Mouse (Mus musculus) intestine, embryonic 14.5 days (tissue): ENCODE data around the gene Aspdh. TPM values are rescaled to one million over a fixed set of nuclear protein-coding genes. Genes with fewer than 3 reads are reported as not detected.

Source experiments
- ATAC-seq: fragments of 200-750 bp; cut with Nextera tagmentation; replicated peaks from 2 replicates; pipeline ENCODE4 v1.8.0; 2017; ENCODE audit warnings: low read depth, moderate number of reproducible peaks, moderate TSS enrichment, moderate library complexity; ENCODE audit not compliant: low FRiP score, low TSS enrichment
- DNase-seq: peaks from one replicate; pipeline ENCODE4 v3.0.0-alpha.2; 2018; ENCODE audit warnings: low spot score
- H3K27ac ChIP-seq: fragments of 300-500 bp; sonication (generic); 2 replicates; pipeline ENCODE4 v1.5.1; 2014; ENCODE audit warnings: low read depth, mild to moderate bottlenecking, control low read depth
- H3K27me3 ChIP-seq: fragments of 300-500 bp; sonication (generic); replicated peaks from 2 replicates; pipeline ENCODE4 v1.6.1; 2014; ENCODE audit warnings: low read length, control low read depth; ENCODE audit not compliant: control insufficient read depth, insufficient read depth
- H3K36me3 ChIP-seq: fragments of 300-500 bp; sonication (generic); 2 replicates; pipeline ENCODE4 v1.6.1; 2014; ENCODE audit warnings: low read length, control low read depth; ENCODE audit not compliant: control insufficient read depth, insufficient read depth
- H3K4me1 ChIP-seq: fragments of 300-500 bp; sonication (generic); replicated peaks from 2 replicates; pipeline ENCODE4 v1.6.1; 2014; ENCODE audit warnings: low read length, control low read depth, mixed read lengths; ENCODE audit not compliant: control insufficient read depth, insufficient read depth
- H3K4me2 ChIP-seq: fragments of 300-500 bp; sonication (generic); 2 replicates; pipeline ENCODE4 v1.6.1; 2014; ENCODE audit warnings: low read length
- H3K4me3 ChIP-seq: fragments of 300-500 bp; sonication (generic); 2 replicates; pipeline ENCODE4 v1.5.1; 2014; ENCODE audit warnings: low read depth, low read length, control low read depth, mixed read lengths
- H3K9ac ChIP-seq: fragments of 300-500 bp; sonication (generic); 2 replicates; pipeline ENCODE4 v1.6.1; 2014; ENCODE audit warnings: mild to moderate bottlenecking, low read length
- H3K9me3 ChIP-seq: fragments of 300-500 bp; sonication (generic); 2 replicates; pipeline ENCODE4 v1.6.1; 2016; ENCODE audit warnings: low read length, control low read depth; ENCODE audit not compliant: control insufficient read depth
- WGBS: fragments of 180-500 bp; shearing (Covaris S2); extraction: QIAGEN DNeasy Blood & Tissue Kit; methylation state at CpG from one replicate; pipeline ENCODE4 v1.1.7; 2014; 5-methylcytosine and 5-hydroxymethylcytosine counted together
- polyA plus RNA-seq: library from polyadenylated mRNA; unstranded; fragments of >200 nt; fragmentation: Nextera tagmentation; extraction: Ambion mirVana; gene quantifications from 2 replicates; pipeline ENCODE4 v1.2.1, GENCODE M21; 2014

Aspdh gene
- polyA plus RNA-seq, 1 experiment from 2014 or later, result not detected

DNA sequence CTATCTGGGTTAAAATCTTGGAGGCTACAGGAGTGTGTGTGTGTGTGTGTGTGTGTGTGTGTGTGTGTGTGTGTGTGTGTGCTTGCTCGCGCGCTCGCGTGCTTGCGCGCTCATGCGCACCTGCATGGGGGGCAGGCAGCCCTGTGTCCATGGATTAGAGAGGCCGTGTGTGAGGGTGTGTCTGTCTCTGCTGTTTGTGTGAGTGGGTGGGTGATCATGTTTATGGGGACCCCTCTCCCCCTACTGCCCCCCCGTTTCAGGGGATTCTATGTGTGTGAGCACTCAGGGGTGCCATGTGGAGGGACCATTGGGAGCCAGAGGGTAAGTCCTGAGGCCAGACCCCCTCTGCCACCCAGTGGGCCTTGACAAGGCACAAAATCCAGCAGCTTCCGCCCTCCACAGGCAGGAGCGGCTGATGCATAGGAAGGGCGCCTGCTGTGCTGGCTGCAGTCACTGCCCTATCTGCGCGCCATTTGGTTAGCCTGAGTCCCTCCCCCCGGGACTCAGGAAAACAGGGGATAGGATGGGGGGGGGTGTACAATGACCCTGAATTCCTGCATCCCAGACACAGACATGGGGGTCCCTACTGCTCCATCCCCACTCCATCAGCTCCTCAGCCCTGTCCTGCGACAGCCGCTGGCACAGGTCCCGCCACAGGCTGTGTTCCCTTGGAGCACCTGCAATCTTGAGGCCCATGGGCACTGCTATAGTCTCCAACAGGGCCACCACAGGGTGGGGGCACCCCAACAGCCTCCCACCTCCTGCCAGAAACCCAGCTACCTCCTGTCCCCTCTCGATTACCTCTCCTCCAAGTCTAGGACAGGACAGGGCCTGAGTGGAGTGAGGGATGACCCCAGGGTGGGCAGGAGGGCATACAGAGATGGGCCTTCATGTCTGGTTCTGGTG is 21.7 kb upstream of the Aspdh start:
- ATAC-seq (no peak), DNase-seq (no peak)
- H3K9me3 ChIP-seq, result no peaks in the 10 kb centered on the region
- H3K4me2 ChIP-seq, result peak overlapping the region; percentile 33; the same call in 1 of the 2 replicates
- H3K4me3 ChIP-seq, result peak overlapping the region; percentile 26
- H3K27ac ChIP-seq, result no peak overlapping the region
- H3K4me1 ChIP-seq, result no peaks in the 10 kb centered on the region
- WGBS, result 6% methylated on average over 20 of the region's 20 CpGs
- peaks cover 82% of the 10 kb centered on the region for H3K27me3 ChIP-seq
- H3K9ac ChIP-seq, result peak overlapping the region; percentile 40; the same call in 1 of the 2 replicates
- H3K36me3 ChIP-seq, result no peaks in the 10 kb centered on the region

DNA sequence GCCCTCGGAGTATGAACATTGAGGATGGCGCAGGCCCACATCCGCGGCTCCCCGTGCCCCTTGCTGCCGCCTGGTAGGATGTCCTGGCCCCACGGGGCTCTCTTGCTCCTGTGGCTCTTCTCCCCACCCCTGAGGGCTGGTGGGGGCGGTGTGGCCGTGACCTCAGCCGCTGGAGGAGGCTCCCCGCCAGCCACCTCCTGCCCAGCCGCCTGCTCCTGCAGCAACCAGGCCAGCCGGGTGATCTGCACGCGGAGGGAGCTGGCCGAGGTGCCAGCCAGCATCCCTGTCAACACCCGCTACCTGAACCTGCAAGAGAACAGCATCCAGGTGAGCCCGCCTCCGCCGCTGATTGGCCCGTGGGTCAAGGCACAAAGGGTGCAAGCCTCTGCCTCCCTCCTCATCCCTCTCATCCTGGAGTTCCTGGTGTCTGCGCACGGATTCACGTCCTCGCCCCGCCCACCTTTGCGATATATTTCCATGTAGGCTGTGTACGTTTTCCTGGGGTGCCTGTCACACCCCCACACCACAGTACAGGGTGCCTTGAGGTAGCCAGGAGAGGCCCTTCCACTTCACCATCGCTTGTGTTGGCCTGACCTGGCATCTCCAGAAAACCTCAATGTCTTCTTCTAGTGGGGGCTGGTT is 20.2 kb upstream of the Aspdh start:
- WGBS, result 9% methylated on average over 28 of the region's 29 CpGs
- DNase-seq, result no peak
- Histone ChIP-seq H3K9ac (no peak overlapping the region), H3K27ac (no peak overlapping the region), H3K4me2 (no peak overlapping the region), H3K36me3 (no peaks in the 10 kb centered on the region), H3K9me3 (no peaks in the 10 kb centered on the region), H3K27me3 (peaks cover 72% of the 10 kb centered on the region), H3K4me1 (no peaks in the 10 kb centered on the region), H3K4me3 (no peak overlapping the region)
- no peak for ATAC-seq

DNA sequence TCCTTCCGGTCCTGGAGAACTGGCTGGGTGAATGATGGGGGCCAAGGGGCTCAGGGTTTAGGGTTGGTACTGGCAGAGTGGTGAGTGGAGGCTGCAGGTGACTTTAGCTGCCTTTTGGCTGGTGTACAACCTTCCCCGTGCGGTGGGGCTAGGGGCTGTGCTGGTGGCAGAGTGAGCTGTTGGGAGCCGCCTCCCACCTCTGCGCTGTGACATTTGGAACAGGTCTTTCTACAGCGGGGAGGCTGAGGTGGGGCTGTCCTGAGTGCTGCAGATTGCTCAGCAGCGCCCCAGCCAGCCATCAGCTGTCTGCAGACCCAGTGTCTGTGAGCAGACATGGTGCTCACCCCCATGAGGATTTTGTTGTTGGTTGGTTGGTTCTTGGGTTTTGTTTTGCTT is 19.7 kb upstream of the Aspdh start:
- no peak for DNase-seq
- 11% methylated on average over 7 of the region's 7 CpGs for WGBS
- Histone ChIP-seq H3K9me3 (no peaks in the 10 kb centered on the region), H3K4me3 (no peak overlapping the region), H3K27me3 (peaks cover 66% of the 10 kb centered on the region), H3K4me2 (no peak overlapping the region), H3K36me3 (no peaks in the 10 kb centered on the region), H3K4me1 (no peaks in the 10 kb centered on the region), H3K27ac (no peak overlapping the region), H3K9ac (no peak overlapping the region)
- ATAC-seq, result no peak

DNA sequence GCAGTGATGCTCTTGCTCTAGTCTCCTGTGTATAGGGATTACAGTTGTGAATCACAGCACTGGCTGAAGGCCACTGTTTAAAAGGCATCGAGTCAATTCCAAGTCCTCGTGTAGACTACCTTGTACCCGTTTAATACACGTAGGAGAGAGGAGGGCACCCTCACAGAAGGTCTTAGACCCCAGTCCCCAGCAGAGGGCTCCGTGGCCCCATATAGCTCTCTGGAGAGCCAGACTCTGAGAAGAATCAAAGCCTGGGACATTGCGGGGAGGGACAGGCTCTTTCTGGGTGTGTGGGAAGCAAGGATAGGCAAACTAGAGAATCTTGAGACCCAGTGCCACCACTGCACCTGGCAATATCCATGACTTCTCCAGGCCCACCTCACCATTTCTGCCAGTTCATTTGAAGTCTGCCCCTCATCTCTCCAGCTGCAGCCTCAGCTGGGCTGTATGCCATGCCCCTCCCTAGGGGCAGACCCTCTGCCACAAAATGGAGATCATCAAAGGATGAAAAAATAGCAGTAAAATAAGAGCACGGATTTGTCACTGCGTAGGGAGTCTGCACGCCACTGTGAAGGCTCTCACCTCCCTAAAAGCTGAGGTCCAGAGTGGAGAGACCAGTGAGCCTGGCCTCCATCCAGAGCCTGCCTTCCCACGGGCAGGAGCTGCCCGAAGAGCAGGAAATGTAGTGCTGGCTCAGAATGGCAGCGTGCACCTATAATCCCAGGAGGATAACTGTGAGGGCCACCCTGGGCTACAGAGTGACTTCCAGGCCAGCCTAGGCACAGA is 18.9 kb upstream of the Aspdh start:
- H3K9ac ChIP-seq, result no peak overlapping the region
- H3K27ac ChIP-seq, result no peak overlapping the region
- peaks cover 59% of the 10 kb centered on the region for H3K27me3 ChIP-seq
- no peak overlapping the region for H3K4me3 ChIP-seq
- no peak for ATAC-seq
- DNase-seq, result no peak
- no peak overlapping the region for H3K4me2 ChIP-seq
- no peaks in the 10 kb centered on the region for H3K4me1 ChIP-seq
- no peaks in the 10 kb centered on the region for H3K36me3 ChIP-seq
- H3K9me3 ChIP-seq, result no peaks in the 10 kb centered on the region
- 39% methylated on average over 12 of the region's 12 CpGs for WGBS

DNA sequence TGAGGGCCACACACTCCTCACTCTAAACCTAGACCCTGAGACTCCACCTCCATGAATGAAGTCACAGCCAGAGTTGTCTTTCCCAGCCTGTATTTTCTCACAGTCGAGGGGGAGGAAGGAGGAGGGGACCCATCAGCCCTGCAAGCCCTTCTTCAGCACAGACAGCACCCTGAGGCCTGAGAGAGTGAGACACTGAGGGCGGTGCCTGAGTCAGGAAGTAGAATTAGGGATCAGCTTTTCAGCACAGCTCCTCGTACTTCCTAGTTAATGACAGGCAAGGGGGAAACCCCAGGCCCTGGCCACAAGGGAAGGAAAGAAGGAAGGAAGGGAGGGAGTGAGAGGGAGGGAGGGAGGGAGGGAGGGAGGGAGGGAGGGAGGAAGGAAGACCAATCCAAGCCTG is 11.9 kb upstream of the Aspdh start:
- H3K27ac ChIP-seq, result no peak overlapping the region
- H3K27me3 ChIP-seq, result peaks cover 3% of the 10 kb centered on the region; the same call in 1 of the 2 replicates
- DNase-seq (no peak), ATAC-seq (no peak; the same call in 1 of the 2 replicates)
- H3K4me2 ChIP-seq, result no peak overlapping the region
- WGBS, result 3% methylated on average over 3 of the region's 3 CpGs
- H3K36me3 ChIP-seq, result no peaks in the 10 kb centered on the region
- no peak overlapping the region for H3K9ac ChIP-seq
- no peaks in the 10 kb centered on the region for H3K9me3 ChIP-seq
- no peaks in the 10 kb centered on the region for H3K4me1 ChIP-seq
- H3K4me3 ChIP-seq, result no peak overlapping the region

DNA sequence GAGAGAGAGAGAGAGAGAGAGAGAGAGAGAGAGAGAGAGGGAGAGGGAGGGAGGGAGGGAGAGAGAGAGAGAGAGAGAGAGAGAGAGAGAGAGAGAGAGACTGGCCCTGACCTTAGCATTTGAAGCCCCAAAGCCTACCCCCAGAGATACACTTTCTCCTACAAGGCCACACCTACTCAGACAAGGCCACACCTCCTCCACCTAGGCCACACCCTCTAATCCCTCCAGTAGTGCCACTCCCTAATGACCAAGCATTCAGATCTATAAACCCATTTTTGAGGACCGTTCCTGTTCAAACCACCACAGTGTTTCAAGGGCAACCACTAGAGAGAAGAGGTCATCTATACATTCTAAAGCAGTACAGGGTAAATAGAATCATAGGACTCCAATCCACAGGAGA is 8.9 kb upstream of the Aspdh start:
- ATAC-seq, result no peak
- Histone ChIP-seq H3K4me1 (no peaks in the 10 kb centered on the region), H3K27me3 (peaks cover 25% of the 10 kb centered on the region), H3K4me3 (no peak overlapping the region), H3K36me3 (no peaks in the 10 kb centered on the region), H3K4me2 (no peak overlapping the region), H3K27ac (no peak overlapping the region), H3K9ac (no peak overlapping the region), H3K9me3 (no peaks in the 10 kb centered on the region)
- no peak for DNase-seq
- WGBS, result 84% methylated on average over 1 of the region's 1 CpGs

DNA sequence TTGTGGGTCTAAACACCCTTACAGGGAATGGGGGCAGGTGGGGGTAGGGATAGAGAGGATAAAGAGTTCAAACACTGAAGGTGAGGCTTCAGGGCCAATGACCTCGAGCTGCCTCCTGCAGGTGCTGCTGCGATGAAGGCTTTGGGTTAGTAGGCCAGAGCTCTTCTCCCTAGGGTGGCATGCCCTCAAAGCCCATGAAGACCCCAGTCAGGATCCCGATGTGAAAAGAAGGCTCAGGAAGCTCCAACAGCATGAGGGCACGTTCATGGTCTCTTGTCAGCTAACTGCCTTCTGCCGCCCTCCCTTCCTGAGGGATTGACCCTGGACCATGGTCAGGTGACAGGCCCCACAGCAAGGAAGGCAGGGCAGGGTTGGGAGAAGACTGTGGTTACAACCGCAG is 5.1 kb upstream of the Aspdh start:
- Histone ChIP-seq H3K27ac (no peak overlapping the region), H3K27me3 (peaks cover 57% of the 10 kb centered on the region), H3K4me3 (no peak overlapping the region), H3K4me1 (0 out of 2 replicates have a peak, but pooled peaks cover 4% of the 10 kb centered on the region), H3K9ac (no peak overlapping the region), H3K9me3 (no peaks in the 10 kb centered on the region), H3K36me3 (no peaks in the 10 kb centered on the region), H3K4me2 (no peak overlapping the region)
- WGBS, result 77% methylated on average over 6 of the region's 6 CpGs
- ATAC-seq (no peak), DNase-seq (no peak)

DNA sequence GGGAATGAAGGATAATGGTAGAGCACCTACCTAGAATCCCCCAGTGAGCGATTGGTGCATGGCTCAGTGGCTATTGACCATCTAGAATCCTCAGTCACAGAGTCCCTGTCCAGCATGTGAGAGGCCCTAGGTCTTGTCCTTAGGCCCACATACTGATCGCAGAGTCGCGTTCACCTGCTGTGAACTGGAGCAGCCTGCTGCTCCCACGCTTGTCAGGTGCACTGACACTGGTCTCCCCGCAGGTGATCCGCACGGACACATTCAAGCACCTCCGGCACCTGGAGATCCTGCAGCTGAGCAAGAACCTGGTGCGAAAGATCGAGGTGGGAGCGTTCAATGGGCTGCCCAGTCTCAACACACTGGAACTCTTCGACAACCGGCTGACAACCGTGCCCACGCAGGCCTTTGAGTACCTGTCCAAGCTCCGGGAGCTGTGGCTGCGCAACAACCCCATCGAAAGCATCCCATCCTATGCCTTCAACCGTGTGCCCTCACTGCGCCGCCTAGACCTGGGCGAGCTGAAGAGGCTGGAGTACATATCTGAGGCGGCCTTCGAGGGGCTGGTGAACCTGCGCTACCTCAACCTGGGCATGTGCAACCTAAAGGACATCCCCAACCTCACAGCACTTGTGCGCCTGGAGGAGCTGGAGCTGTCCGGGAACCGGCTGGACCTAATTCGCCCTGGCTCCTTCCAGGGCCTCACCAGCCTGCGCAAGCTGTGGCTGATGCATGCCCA is 4.3 kb upstream of the Aspdh start:
- H3K9ac ChIP-seq, result no peak overlapping the region
- H3K4me3 ChIP-seq, result no peak overlapping the region
- WGBS, result 70% methylated on average over 31 of the region's 31 CpGs
- ATAC-seq (no peak), DNase-seq (no peak)
- no peaks in the 10 kb centered on the region for H3K36me3 ChIP-seq
- H3K4me2 ChIP-seq, result no peak overlapping the region
- H3K4me1 ChIP-seq, result 0 out of 2 replicates have a peak, but pooled peaks cover 4% of the 10 kb centered on the region
- H3K9me3 ChIP-seq, result no peaks in the 10 kb centered on the region
- H3K27me3 ChIP-seq, result peaks cover 57% of the 10 kb centered on the region
- H3K27ac ChIP-seq, result no peak overlapping the region
